Mouse (Mus musculus): Measurements from ENCODE around the gene Xpo5.

GRCm38 (mm10) chr17:46201151-46201550 is 1.4 kb upstream of the Xpo5 start:
- no peak for TF ChIP-seq CTCF (IDR thresholded peaks at IDR 0.05; ENCODE audit: control insufficient read depth, insufficient read depth, insufficient read length)
- TF ChIP-seq MAX (IDR thresholded peaks at IDR 0.05), result no peak
- TF ChIP-seq FOSL1 (IDR thresholded peaks at IDR 0.05; ENCODE audit: insufficient read depth, low read length, poor library complexity, severe bottlenecking), result no peak
- TF ChIP-seq CEBPB (IDR thresholded peaks at IDR 0.05; ENCODE audit: low read depth), result no peak
- TF ChIP-seq USF1 (IDR thresholded peaks at IDR 0.05; ENCODE audit: low read depth), result no peak
- no peak for TF ChIP-seq MYOD1 (IDR thresholded peaks at IDR 0.05; ENCODE audit: control insufficient read depth, insufficient read length, low read depth)
